Mouse (Mus musculus) spleen, postnatal 10 days (tissue): ENCODE results near the gene Meis2.

Experiments used
- DNase-seq, 2 experiments: peaks; one replicate each; pipeline ENCODE4 v3.0.0; 2021 to 2022; ENCODE audit warnings: low spot score in 2 of 2

Gene Meis2

DNA sequence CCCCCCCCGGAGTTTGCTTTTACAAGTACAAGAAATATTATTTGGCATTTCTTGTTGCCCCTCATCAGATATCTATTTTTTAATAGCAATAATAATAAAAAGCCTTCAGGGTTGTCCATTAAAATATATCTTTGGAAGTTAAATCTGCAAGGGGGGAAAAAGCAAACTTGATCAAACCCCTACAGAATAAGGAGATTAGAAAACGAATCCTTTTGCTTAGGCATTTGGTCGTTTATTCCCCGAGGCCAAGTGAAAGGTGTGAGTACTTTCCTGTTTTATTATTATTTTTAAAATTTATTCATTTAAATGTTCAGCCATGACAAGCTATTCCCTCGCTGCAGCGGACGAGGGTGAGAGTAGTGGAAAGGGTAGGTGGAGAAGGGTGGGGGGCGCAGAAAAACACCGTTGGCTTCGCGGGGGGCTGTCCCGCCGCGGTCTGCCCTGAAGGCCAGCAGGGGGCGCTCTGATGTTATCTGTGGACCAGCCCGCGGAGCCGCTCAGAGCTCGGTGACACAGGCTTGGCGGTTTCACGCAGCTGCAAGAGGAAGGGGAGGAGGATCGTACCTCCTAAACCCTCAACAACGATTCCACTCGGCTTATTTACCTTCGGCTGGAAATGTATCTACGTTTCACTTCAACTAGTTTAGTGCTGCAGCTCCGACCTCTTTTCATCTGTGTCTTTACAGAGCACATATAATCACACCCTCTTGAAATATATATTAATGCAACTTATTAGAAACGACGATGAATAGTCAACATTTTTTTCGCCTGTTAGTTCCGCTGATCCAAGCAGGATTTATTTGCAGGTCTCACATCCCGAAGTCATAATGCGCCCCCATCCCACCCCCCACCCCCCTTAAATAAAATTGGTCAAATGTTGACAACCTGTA is 209.9 kb downstream of the Meis2 start:
- peak; percentile 28 to 74 for DNase-seq

DNA sequence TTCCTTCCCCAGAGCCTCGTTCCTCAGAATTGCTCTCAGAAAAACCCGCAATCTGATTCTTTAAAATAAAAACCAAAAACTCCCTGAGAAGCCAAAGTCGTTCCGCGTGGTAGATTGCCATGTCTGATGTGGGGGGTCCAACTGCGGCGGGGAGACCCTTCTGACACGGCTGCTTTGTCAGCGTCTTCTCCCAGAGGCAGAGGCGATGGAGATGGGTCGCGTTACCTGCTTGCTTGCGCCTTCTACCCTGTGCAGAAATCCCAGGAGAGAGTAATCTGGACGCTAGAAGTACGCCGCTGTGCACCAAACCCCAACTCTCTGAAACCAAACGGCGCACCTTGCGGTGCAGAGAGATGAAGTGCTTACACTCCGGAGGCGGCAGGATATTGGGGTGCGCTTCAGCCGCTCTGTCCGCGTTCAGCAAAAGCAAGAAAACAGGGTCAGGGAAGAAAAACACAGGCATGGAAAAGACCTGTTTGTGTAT is 210.8 kb downstream of the Meis2 start:
- no peak for DNase-seq

DNA sequence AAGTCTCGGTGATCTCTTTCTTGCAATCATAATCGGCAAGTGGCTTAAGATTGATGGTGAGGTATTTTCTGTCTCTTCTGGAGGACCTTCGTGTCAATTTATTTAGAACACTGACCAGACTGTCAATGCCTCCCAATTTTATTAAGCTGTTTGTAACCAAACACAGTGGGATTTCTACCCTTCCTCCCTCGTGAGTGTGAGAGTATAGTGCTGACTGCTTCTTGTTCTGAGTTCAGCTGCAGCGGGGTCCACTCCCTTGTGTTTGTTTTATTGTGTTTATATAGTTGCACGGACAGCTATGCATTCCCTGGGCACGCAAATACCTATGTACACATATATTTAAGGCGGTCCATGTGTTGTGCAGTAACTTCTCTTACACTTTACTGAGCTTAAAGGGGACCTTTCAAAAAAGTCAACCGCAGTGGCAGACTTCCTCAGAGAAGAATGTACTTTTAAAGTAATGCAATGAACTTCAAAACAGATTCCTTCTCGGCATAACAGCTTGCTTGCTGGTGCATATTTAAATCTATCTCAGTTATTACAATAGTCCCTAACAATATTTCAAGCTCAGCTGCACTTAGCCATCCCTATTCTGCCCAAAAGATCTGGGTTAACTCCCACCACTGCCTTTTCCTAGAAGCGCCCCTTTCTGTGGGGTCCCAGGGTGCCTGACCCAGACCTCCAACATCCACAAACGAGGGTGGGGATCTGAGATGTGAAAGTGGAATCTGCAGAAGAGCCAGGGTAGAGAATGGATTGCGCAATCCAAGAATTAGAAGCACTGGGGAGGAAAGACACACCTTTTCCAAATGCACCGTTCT is 211.4 kb downstream of the Meis2 start:
- DNase-seq = no peak

GRCm38 (mm10) chr2:115853221-115853620 is 212.4 kb downstream of the Meis2 start:
- no peak for DNase-seq

GRCm38 (mm10) chr2:115852615-115853014 is 213.0 kb downstream of the Meis2 start:
- no peak for DNase-seq

DNA sequence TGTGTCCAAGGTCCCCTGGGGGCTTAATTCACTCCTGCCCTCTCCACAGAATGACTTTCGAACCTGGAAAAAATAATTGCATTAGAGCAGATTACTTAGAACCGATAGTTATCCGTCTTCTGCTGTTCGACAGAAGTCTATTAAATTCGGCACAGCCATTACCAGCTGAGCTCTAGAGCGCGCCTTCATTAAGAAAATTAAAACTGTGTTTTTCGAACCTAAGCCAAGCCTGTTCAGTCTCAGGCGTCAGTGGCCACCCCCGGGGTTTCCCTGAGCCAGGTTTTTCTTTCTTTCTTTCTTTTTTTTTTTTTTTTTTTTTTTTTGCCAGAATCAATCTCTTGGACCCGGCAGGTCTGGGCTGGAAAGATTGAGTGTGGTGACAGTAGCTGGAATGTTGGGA is 213.5 kb downstream of the Meis2 start:
- DNase-seq = no peak

GRCm38 (mm10) chr2:115850961-115851360 is 214.7 kb downstream of the Meis2 start:
- DNase-seq = no peak

DNA sequence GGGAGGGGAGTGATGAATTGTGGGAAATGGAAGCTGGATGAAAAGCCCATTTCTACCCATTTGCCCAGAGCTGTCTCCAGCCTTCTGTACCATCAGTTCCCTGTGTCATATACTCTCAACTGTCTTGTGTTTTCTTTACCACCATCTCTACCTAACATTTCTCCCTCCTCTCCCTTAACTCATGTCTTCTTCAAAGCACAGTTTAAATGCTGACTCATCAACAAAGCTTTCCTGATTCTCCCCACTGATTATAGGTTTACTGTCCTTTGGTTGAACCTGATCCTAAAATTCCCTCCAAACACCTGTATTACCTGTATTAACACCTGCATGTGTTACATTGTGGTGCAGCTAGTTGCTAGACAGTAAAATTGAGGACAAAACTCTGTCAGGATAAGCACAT is 222.8 kb downstream of the Meis2 start:
- DNase-seq = no peak

GRCm38 (mm10) chr2:115836034-115836433 is 229.6 kb downstream of the Meis2 start:
- DNase-seq = no peak

DNA sequence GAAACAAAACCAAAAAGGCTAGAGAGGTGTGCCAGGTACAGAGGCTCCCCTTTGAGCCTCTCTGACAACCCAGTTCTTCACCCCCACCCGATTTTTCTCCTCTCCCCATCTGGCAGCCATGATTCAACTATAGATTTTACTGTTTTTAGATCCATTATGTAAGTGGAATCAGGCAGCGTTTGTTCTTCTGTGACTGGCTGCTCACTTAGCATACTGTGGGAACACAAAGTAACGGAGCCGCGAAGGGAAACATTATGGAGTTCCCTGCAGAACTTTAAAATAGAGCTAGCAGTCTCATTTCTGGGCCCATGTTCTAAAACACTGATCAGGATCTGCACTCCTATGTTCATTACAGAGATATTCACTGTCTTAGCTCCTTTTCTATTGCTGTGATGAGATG is 243.3 kb downstream of the Meis2 start:
- DNase-seq = no peak

GRCm38 (mm10) chr2:115817959-115818358 is 247.7 kb downstream of the Meis2 start:
- no peak for DNase-seq

DNA sequence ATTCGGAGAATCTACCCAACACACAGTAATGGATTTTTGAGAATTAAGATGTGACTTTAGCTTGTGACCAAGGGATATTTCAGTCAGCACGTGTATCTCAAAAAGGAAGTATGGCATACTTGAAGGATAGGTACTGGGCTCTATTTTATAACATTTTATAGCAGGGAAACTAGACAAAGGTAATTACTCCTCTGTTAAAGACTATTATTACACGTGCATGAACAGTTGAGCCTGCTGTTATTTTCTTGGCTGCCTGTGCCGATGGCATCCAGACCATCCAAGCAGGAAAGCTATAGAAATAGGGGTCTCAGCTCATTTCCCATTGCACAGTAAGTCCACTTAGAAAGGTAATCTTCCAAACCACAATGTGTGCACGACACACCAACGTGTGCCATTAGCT is 251.9 kb downstream of the Meis2 start:
- no peak for DNase-seq

- DNase-seq = no peak
Observed at GRCm38 (mm10) chr2:115813316-115813715, 252.3 kb downstream of the Meis2 start.
